In the genomic region with DNA sequence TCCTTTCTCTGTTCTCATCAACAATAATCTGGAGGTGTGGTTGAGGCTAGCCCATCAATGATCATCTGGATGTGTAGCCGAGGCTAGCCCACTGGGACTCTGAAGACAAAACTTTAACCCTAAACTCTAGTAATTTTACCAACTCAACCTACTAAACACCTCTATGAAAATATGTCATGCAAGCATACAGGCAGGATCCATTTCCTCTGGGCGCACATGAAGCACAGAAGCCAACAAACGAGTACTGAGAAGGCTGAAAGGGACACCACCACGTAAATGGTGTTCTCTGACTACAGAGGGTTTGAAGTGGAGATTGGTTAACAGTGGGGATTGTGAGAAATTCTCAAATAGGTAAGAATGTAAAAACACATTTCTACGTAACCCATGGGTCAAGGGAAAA, we compare ENCODE assay signal across 25 mouse cellular contexts. TPM values are rescaled to one million over a fixed set of nuclear protein-coding genes. Genes with fewer than 3 reads are reported as not detected.
DNase-seq lines count a peak whose midpoint lies in the region; ATAC-seq lines count a peak whose summit lies in the region.
"Had no signal": no experiment of that assay in that cellular context is flagged by ENCODE, and none has a peak within 500 bp of the region (broad histone marks: within the 10 kb centered on the region; RNA-seq: fewer than 3 reads in every experiment).

No protein-coding gene starts in this region.

- H3K9ac ChIP-seq in liver, embryonic 11.5 days (ENCODE audit: low read depth, low read length) = peak overlapping the region; percentile 46; the same call in 1 of the 2 replicates
- H3K9ac ChIP-seq in liver, embryonic 13.5 days = peak overlapping the region; percentile 67; the same call in 1 of the 2 replicates
- H3K9ac ChIP-seq: embryonic facial prominence, embryonic 13.5 days; forebrain, embryonic 13.5 days; limb, embryonic 13.5 days; lung, embryonic 14.5 days had no signal

- no peak for DNase-seq in liver, embryonic 11.5 days (ENCODE audit: low spot score)
- DNase-seq in liver (no peak), MN1 (ENCODE audit: low spot score) (no peak)
- peak; percentile 32 for DNase-seq in thymus, postnatal 25 days
- DNase-seq in thymus, postnatal 10 days (ENCODE audit: low spot score in 2 of 2) = no peak
- DNase-seq in liver, embryonic 13.5 days = no peak
- DNase-seq in spleen, postnatal 36 days (ENCODE audit: low spot score in 2 of 2) = no peak
- no peak for DNase-seq in right cerebral cortex, postnatal 14 days
- DNase-seq: adrenal gland, postnatal 25 days; cerebellum, adult 8-10 months; cerebellum, postnatal 36 days; embryo, embryonic 11 days; gastrocnemius, postnatal 10 days; heart, postnatal 10 days; kidney, adult 11 months; kidney, postnatal 4 days; lung, postnatal 4 days had no signal

- peaks cover 22% of the 10 kb centered on the region for H3K4me1 ChIP-seq in liver, embryonic 11.5 days (replicated peaks; ENCODE audit: control insufficient read depth, insufficient read depth, low read length)
- H3K4me1 ChIP-seq in liver, embryonic 13.5 days (replicated peaks) = peaks cover 82% of the 10 kb centered on the region
- H3K4me1 ChIP-seq: forebrain, embryonic 13.5 days; midbrain, embryonic 10.5 days had no signal

- no peaks in the 10 kb centered on the region for H3K27me3 ChIP-seq in liver, embryonic 11.5 days (replicated peaks; ENCODE audit: control insufficient read depth, insufficient read depth, low read length)
- no peaks in the 10 kb centered on the region for H3K27me3 ChIP-seq in liver, embryonic 13.5 days
- H3K27me3 ChIP-seq: embryonic facial prominence, embryonic 13.5 days; forebrain, embryonic 13.5 days; limb, embryonic 13.5 days had no signal

- H3K36me3 ChIP-seq in liver, embryonic 11.5 days (ENCODE audit: control insufficient read depth, insufficient read depth, low read length) = no peaks in the 10 kb centered on the region
- no peaks in the 10 kb centered on the region for H3K36me3 ChIP-seq in liver, embryonic 13.5 days
- H3K36me3 ChIP-seq: embryonic facial prominence, embryonic 13.5 days; hindbrain, embryonic 10.5 days; midbrain, embryonic 10.5 days had no signal

- H3K27ac ChIP-seq in liver, embryonic 11.5 days (ENCODE audit: low read depth, low read length) = peak overlapping the region; percentile 89
- H3K27ac ChIP-seq in liver, embryonic 13.5 days = peak overlapping the region; percentile 94
- H3K27ac ChIP-seq: embryonic facial prominence, embryonic 13.5 days; forebrain, embryonic 13.5 days; hindbrain, embryonic 10.5 days; hindbrain, postnatal 0 days; limb, embryonic 13.5 days; midbrain, embryonic 10.5 days had no signal

- ATAC-seq in liver, embryonic 11.5 days (replicated peaks; ENCODE audit: low FRiP score) = no peak
- ATAC-seq in liver, embryonic 13.5 days (ENCODE audit: low read depth) = no peak
- ATAC-seq: forebrain, embryonic 13.5 days; hindbrain, postnatal 0 days; midbrain, embryonic 16.5 days had no signal

- no peak overlapping the region for H3K4me3 ChIP-seq in liver, embryonic 11.5 days (ENCODE audit: low read depth, low read length)
- H3K4me3 ChIP-seq in liver, embryonic 13.5 days (replicated peaks) = no peak overlapping the region
- H3K4me3 ChIP-seq: embryonic facial prominence, embryonic 13.5 days; forebrain, embryonic 13.5 days; hindbrain, embryonic 10.5 days; limb, embryonic 13.5 days; midbrain, embryonic 10.5 days had no signal

- H3K4me2 ChIP-seq in liver, embryonic 11.5 days = peak overlapping the region; percentile 66
- peak overlapping the region; percentile 71 for H3K4me2 ChIP-seq in liver, embryonic 13.5 days
- H3K4me2 ChIP-seq: embryonic facial prominence, embryonic 13.5 days; forebrain, embryonic 13.5 days; limb, embryonic 13.5 days had no signal

- WGBS in liver, embryonic 11.5 days = 86% methylated on average over 5 of the region's 5 CpGs
- 77% methylated on average over 5 of the region's 5 CpGs for WGBS in liver, embryonic 13.5 days (ENCODE audit: insufficient replicate concordance)

- H3K9me3 ChIP-seq in liver, embryonic 11.5 days (ENCODE audit: control insufficient read depth, low read length) = no peaks in the 10 kb centered on the region
- no peaks in the 10 kb centered on the region for H3K9me3 ChIP-seq in liver, embryonic 13.5 days (replicated peaks)
- H3K9me3 ChIP-seq: embryonic facial prominence, embryonic 13.5 days; forebrain, embryonic 13.5 days; hindbrain, embryonic 10.5 days; limb, embryonic 13.5 days; midbrain, embryonic 10.5 days had no signal

RNA-seq across cellular contexts. Expression of gene Unc50, which starts 47.3 kb away (rescaled TPM):
- 111 and 113 TPM in 2 replicates for polyA plus RNA-seq in liver, embryonic 11.5 days (2014; fragmentation: Nextera tagmentation; extraction: Ambion mirVana)
- polyA plus RNA-seq in liver, embryonic 13.5 days (2015; fragmentation: Nextera tagmentation; extraction: Ambion mirVana) = 86.7 and 87.2 TPM in 2 replicates

RNA-seq across cellular contexts. Expression of gene Coa5, which starts 47.3 kb away (rescaled TPM):
- 71.8 and 80.9 TPM in 2 replicates for polyA plus RNA-seq in liver, embryonic 11.5 days (2014; fragmentation: Nextera tagmentation; extraction: Ambion mirVana)
- 36.8 and 45.2 TPM in 2 replicates for polyA plus RNA-seq in liver, embryonic 13.5 days (2015; fragmentation: Nextera tagmentation; extraction: Ambion mirVana)
